Mouse (Mus musculus): ENCODE measurements around the gene Mgat4b. TPM values are rescaled to one million over a fixed set of nuclear protein-coding genes. Genes with fewer than 3 reads are reported as not detected.

The Mgat4b gene
- polyA plus RNA-seq, 1 experiment from 2014 or later, result 56.0 TPM

DNA sequence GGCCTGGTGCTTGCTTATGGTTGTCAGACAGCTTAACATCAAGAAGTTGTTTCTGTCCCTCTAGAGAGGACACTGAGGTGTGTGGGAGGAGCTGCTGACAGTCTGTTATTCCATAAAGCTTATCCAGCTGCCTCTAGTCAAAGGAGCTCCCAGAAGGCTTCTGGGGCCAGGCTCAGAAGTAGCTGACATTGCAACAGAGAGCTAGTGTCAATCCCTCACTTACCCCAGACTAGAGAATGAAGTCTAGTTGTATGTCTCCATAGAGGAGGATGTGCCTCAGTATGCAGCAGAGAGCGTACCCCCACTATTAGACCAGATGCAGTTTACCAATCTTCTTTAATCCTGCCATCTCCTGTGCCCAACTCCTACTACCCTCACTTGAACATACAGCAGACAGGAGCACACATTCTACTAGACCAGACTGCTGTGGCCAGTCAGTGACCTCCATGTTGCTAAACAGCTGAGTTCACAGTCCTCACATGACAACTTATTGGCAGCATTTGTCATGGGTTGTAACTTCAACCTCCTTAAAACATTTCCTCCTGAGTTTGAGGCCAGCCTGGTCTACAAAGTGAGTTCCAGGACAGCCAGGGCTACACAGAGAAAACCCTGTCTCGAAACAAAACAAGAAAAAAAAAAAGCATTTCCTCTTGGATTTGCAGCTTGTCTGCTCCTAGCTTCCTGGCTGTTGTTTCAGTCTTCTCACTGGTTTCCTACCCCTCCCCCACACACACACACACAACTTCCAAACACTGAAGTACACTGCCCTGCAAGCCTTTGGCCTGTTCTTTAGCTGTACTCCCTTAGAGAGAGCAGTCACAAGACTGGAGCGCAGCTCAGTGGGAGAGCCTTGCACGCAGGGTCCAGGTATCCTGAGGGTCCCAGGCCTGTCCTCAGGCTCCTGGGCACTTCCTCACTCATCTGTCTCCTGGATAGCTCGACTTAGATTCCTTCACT is 31.9 kb upstream of the Mgat4b start:
- Histone ChIP-seq H3K4me2 (replicated peaks) (no peak overlapping the region), H3K36me3 (replicated peaks; ENCODE audit: control insufficient read depth, insufficient read depth) (peaks cover 47% of the 10 kb centered on the region), H3K9ac (no peak overlapping the region), H3K27me3 (ENCODE audit: control insufficient read depth, insufficient read depth, low read length) (no peaks in the 10 kb centered on the region), H3K4me3 (replicated peaks; ENCODE audit: low read length) (no peak overlapping the region), H3K27ac (no peak overlapping the region), H3K9me3 (ENCODE audit: control insufficient read depth, low read length) (no peaks in the 10 kb centered on the region), H3K4me1 (replicated peaks; ENCODE audit: control insufficient read depth, insufficient read depth, low read length) (peaks cover 9% of the 10 kb centered on the region)
- DNase-seq (ENCODE audit: low spot score), result no peak
- ATAC-seq (ENCODE audit: low FRiP score), result no peak
- 83% methylated on average over 5 of the region's 5 CpGs for WGBS

DNA sequence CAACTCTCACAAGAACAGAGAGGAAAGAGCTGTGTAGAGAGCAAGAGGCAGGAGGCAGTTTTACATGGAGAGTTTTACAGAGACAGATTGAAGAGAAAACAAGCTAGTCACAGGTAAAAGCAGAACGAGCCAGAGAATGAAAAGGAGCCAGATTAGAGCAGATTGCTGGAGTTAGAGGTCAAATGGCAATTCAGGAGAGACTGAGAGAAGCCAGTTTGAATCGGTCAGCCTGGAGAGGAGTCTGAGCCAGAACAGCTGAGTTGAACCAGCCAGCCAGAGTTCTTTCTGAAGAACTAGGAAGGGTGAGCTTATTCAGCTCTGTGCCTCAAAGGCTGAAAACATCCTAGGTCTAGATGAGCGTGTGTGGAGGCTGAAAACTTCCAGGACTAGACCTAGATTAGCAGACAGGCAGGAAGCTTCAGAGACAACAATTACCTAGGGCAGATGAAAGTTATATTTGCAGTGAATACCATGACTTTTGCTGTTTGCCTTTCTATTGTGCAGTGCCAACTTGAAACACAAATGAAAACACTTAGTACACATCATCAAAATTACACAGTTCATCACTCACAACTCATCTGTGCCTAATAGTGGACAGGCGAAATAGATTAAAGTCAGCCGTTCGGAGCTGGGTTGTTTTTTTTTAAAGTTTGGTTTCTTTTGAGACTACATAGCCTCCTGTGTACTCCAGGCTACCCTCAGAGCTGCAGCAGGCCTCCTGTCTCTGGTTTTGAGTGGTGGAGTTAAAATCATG is 30.0 kb upstream of the Mgat4b start:
- H3K27me3 ChIP-seq (ENCODE audit: control insufficient read depth, insufficient read depth, low read length), result no peaks in the 10 kb centered on the region
- DNase-seq (ENCODE audit: low spot score) (no peak), ATAC-seq (ENCODE audit: low FRiP score) (no peak)
- H3K27ac ChIP-seq, result no peak overlapping the region
- peaks cover 4% of the 10 kb centered on the region for H3K4me1 ChIP-seq (replicated peaks; ENCODE audit: control insufficient read depth, insufficient read depth, low read length)
- H3K9ac ChIP-seq, result no peak overlapping the region
- H3K4me2 ChIP-seq (replicated peaks), result no peak overlapping the region
- no peak overlapping the region for H3K4me3 ChIP-seq (replicated peaks; ENCODE audit: low read length)
- H3K36me3 ChIP-seq (replicated peaks; ENCODE audit: control insufficient read depth, insufficient read depth), result peaks cover 63% of the 10 kb centered on the region
- 83% methylated on average over 6 of the region's 6 CpGs for WGBS
- no peaks in the 10 kb centered on the region for H3K9me3 ChIP-seq (ENCODE audit: control insufficient read depth, low read length)

DNA sequence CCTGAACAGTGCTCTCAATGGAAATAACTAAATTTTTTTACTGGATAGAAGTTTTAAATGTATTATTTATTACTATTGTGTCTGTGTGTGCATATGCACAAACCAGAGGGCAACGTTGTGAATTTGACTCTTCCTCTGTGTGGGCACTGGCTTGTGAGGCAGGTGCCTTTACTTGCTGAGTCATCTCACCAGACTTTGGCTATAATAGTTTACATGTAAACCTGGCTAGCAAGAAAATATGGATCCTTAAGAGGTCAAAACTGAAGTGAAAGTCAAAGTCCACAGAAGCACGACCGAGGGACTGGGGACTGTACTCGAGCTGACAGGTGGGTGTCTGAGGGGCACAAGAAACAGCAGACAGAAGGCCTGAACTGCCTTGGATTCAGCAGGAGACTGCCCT is 28.0 kb upstream of the Mgat4b start:
- Histone ChIP-seq H3K4me3 (replicated peaks; ENCODE audit: low read length) (no peak overlapping the region), H3K27ac (no peak overlapping the region), H3K9me3 (ENCODE audit: control insufficient read depth, low read length) (no peaks in the 10 kb centered on the region), H3K4me2 (replicated peaks) (no peak overlapping the region), H3K27me3 (ENCODE audit: control insufficient read depth, insufficient read depth, low read length) (no peaks in the 10 kb centered on the region), H3K36me3 (replicated peaks; ENCODE audit: control insufficient read depth, insufficient read depth) (peaks cover 62% of the 10 kb centered on the region), H3K4me1 (replicated peaks; ENCODE audit: control insufficient read depth, insufficient read depth, low read length) (no peaks in the 10 kb centered on the region), H3K9ac (no peak overlapping the region)
- DNase-seq (ENCODE audit: low spot score), result no peak
- no peak for ATAC-seq (ENCODE audit: low FRiP score)
- WGBS, result 90% methylated on average over 4 of the region's 4 CpGs

DNA sequence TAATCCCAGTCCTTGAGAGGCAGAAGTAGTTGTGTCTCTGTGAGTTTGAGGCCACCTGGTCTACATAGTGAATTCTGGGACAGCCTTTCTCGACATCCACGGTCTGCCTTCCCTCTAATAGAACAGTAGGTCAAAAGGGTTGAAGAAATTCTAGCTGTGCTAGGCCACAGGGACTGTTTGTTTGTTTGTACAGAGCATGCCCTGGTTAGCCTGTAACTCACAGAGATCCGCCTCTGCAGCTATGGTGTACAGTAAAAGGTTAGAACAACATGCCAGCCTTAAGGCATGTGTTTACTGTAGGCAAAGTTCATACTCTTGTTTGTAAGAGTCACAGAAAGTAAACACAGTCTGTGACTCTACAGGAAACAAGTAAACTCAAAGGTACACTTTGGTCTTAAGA is 25.9 kb upstream of the Mgat4b start:
- H3K36me3 ChIP-seq (replicated peaks; ENCODE audit: control insufficient read depth, insufficient read depth), result peaks cover 56% of the 10 kb centered on the region

DNA sequence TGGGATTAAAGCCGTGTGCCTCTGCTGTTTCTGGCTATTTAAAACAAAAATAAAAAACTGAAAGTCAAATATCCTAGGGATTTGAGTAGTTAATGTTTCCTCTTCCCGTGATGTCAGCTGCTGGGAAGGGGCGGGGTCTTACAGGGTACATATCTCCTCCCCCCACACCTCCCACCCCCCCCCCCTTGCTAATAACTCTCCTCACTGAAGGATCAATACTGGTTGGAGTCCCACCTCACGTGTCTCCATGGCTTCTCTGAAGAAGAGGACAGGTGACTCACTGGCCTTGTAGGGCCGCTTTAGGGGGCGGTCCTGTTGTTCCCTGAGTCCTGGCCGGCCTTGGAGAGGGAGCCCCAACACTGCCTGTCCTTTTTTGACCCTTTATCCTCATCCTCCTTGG is 22.0 kb upstream of the Mgat4b start:
- H3K4me3 ChIP-seq (replicated peaks; ENCODE audit: low read length), result no peak overlapping the region
- WGBS, result 83% methylated on average over 7 of the region's 7 CpGs
- no peaks in the 10 kb centered on the region for H3K4me1 ChIP-seq (replicated peaks; ENCODE audit: control insufficient read depth, insufficient read depth, low read length)
- H3K4me2 ChIP-seq (replicated peaks), result no peak overlapping the region
- peaks cover 46% of the 10 kb centered on the region for H3K36me3 ChIP-seq (replicated peaks; ENCODE audit: control insufficient read depth, insufficient read depth)
- ATAC-seq (ENCODE audit: low FRiP score) (no peak), DNase-seq (ENCODE audit: low spot score) (no peak)
- H3K9me3 ChIP-seq (ENCODE audit: control insufficient read depth, low read length), result no peaks in the 10 kb centered on the region
- no peaks in the 10 kb centered on the region for H3K27me3 ChIP-seq (ENCODE audit: control insufficient read depth, insufficient read depth, low read length)
- H3K27ac ChIP-seq, result no peak overlapping the region
- no peak overlapping the region for H3K9ac ChIP-seq

More for the DNA sequence above, 25.9 kb upstream of the Mgat4b start:
- H3K4me1 ChIP-seq (replicated peaks; ENCODE audit: control insufficient read depth, insufficient read depth, low read length), result no peaks in the 10 kb centered on the region
- no peak overlapping the region for H3K9ac ChIP-seq
- H3K4me2 ChIP-seq (replicated peaks), result no peak overlapping the region
- H3K4me3 ChIP-seq (replicated peaks; ENCODE audit: low read length), result no peak overlapping the region
- no peaks in the 10 kb centered on the region for H3K27me3 ChIP-seq (ENCODE audit: control insufficient read depth, insufficient read depth, low read length)
- H3K9me3 ChIP-seq (ENCODE audit: control insufficient read depth, low read length), result no peaks in the 10 kb centered on the region
- ATAC-seq (ENCODE audit: low FRiP score) (no peak), DNase-seq (ENCODE audit: low spot score) (no peak)
- 78% methylated on average over 3 of the region's 3 CpGs for WGBS
- no peak overlapping the region for H3K27ac ChIP-seq

DNA sequence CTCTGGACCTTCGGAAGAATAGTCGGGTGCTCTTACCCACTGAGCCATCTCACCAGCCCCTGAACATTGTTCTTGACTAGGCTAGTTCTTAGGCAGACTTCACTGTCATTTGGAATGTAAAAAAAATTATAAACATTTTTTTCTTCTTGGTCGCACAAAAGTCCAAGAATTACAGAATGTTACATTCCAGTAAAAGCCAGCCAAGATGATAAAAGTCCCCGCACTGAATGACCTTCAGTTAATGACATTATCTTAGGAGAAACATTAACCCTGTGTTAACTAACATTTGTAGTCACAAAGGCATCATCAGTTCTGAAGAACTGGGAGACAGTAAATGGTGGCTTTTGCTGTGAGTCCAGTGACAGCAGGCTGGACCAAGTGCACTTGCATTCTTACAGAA is 20.3 kb upstream of the Mgat4b start:
- no peak for DNase-seq (ENCODE audit: low spot score)
- WGBS, result 90% methylated on average over 4 of the region's 4 CpGs
- Histone ChIP-seq H3K27ac (no peak overlapping the region), H3K4me3 (replicated peaks; ENCODE audit: low read length) (no peak overlapping the region), H3K9ac (no peak overlapping the region), H3K4me1 (replicated peaks; ENCODE audit: control insufficient read depth, insufficient read depth, low read length) (no peaks in the 10 kb centered on the region), H3K9me3 (ENCODE audit: control insufficient read depth, low read length) (no peaks in the 10 kb centered on the region), H3K4me2 (replicated peaks) (no peak overlapping the region), H3K36me3 (replicated peaks; ENCODE audit: control insufficient read depth, insufficient read depth) (peaks cover 35% of the 10 kb centered on the region), H3K27me3 (ENCODE audit: control insufficient read depth, insufficient read depth, low read length) (no peaks in the 10 kb centered on the region)
- no peak for ATAC-seq (ENCODE audit: low FRiP score)

DNA sequence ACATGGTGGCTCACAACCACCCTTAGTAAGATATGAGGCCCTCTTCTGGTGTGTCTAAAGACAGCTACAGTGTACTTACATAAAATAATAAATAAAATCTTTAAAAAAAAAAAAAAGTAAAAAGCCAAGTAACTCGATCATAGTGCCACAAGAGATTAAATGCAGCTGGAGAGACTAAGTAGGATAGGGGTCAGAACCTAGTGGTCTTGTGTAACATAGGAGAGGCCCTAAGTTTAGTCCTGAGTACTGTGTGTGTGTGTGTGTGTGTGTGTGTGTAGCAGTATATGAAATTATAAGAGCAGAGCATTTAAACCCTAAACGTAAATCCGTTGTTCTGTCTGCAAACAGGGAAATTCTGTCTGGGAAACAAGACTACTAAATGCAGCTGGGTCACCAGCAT is 18.4 kb upstream of the Mgat4b start:
- Histone ChIP-seq H3K27me3 (ENCODE audit: control insufficient read depth, insufficient read depth, low read length) (no peaks in the 10 kb centered on the region), H3K27ac (no peak overlapping the region), H3K4me3 (replicated peaks; ENCODE audit: low read length) (no peak overlapping the region), H3K4me1 (replicated peaks; ENCODE audit: control insufficient read depth, insufficient read depth, low read length) (no peaks in the 10 kb centered on the region), H3K9ac (no peak overlapping the region), H3K36me3 (replicated peaks; ENCODE audit: control insufficient read depth, insufficient read depth) (peaks cover 42% of the 10 kb centered on the region), H3K9me3 (ENCODE audit: control insufficient read depth, low read length) (no peaks in the 10 kb centered on the region), H3K4me2 (replicated peaks) (no peak overlapping the region)
- WGBS, result 92% methylated on average over 3 of the region's 3 CpGs
- no peak for DNase-seq (ENCODE audit: low spot score)
- ATAC-seq (ENCODE audit: low FRiP score), result no peak

DNA sequence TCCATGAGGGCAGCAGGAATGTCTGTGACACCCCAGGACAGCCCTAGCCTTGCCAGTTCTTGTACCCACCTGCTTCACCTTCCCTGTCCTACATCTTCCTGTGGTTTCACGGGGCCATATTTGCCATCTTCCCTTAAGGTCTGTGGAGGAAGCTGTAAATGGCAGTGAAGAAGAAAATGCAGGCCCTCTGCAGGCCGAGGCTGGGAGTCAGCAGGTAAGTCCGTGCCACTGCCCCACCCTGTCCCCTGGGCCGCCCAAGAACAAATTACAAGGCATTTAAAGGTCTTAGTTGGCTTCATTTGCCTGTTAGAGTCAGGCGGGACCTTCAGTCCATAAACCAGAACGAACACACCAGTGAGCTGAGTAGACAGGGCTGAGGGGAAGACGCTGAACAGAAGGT is 16.6 kb upstream of the Mgat4b start:
- Histone ChIP-seq H3K4me1 (replicated peaks; ENCODE audit: control insufficient read depth, insufficient read depth, low read length) (no peaks in the 10 kb centered on the region), H3K27me3 (ENCODE audit: control insufficient read depth, insufficient read depth, low read length) (no peaks in the 10 kb centered on the region), H3K4me3 (replicated peaks; ENCODE audit: low read length) (no peak overlapping the region), H3K4me2 (replicated peaks) (no peak overlapping the region), H3K9me3 (ENCODE audit: control insufficient read depth, low read length) (no peaks in the 10 kb centered on the region), H3K9ac (no peak overlapping the region), H3K27ac (no peak overlapping the region), H3K36me3 (replicated peaks; ENCODE audit: control insufficient read depth, insufficient read depth) (peaks cover 50% of the 10 kb centered on the region)
- DNase-seq (ENCODE audit: low spot score) (no peak), ATAC-seq (ENCODE audit: low FRiP score) (no peak)
- WGBS, result 87% methylated on average over 7 of the region's 7 CpGs

DNA sequence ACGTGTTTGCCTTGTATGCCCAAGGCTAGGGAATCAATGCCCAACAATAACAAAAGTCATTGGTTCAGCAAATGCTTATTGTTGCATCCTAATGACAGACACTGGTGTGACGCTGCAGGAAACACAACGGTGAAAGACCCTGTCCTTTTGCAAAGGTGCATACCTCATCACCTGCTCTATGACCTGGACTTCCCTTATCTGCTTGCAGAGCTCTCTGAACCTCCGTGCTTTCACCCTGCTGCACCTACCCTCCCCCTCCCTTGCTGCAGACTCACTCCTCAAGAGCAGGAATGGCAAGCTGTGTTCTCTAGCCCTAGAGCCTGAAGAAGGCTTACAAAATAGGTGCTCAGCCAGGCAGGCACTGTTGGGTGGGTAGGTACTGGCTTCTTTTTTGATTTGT is 15.9 kb upstream of the Mgat4b start:
- 89% methylated on average over 4 of the region's 4 CpGs for WGBS
- ATAC-seq (ENCODE audit: low FRiP score), result no peak
- H3K27me3 ChIP-seq (ENCODE audit: control insufficient read depth, insufficient read depth, low read length), result no peaks in the 10 kb centered on the region
- H3K4me1 ChIP-seq (replicated peaks; ENCODE audit: control insufficient read depth, insufficient read depth, low read length), result no peaks in the 10 kb centered on the region
- peaks cover 57% of the 10 kb centered on the region for H3K36me3 ChIP-seq (replicated peaks; ENCODE audit: control insufficient read depth, insufficient read depth)
- no peak for DNase-seq (ENCODE audit: low spot score)
- no peaks in the 10 kb centered on the region for H3K9me3 ChIP-seq (ENCODE audit: control insufficient read depth, low read length)
- H3K4me2 ChIP-seq (replicated peaks), result no peak overlapping the region
- no peak overlapping the region for H3K27ac ChIP-seq
- no peak overlapping the region for H3K9ac ChIP-seq
- no peak overlapping the region for H3K4me3 ChIP-seq (replicated peaks; ENCODE audit: low read length)
